Mouse (Mus musculus) hindbrain, postnatal 0 days (tissue): ENCODE data around the gene Fam168a. TPM values are rescaled to one million over a fixed set of nuclear protein-coding genes. Genes with fewer than 3 reads are reported as not detected.
"Not testable (repeated sequence)": the region's sequence is repeated elsewhere in the genome, so short reads cannot be mapped to it uniquely, and the experiment has no call there.

Experiments used
- ATAC-seq: fragments of 200-750 bp; cut with Nextera tagmentation; 2 replicates; pipeline ENCODE4 v1.8.0; 2017; ENCODE audit warnings: mild to moderate bottlenecking, moderate TSS enrichment, moderate library complexity
- DNase-seq: peaks from one replicate; pipeline ENCODE4 v3.0.0-alpha.2; 2015; ENCODE audit warnings: low spot score
- H3K27ac ChIP-seq: fragments of 300-500 bp; sonication (generic); 2 replicates; pipeline ENCODE4 v1.5.1; 2014; ENCODE audit warnings: mild to moderate bottlenecking
- H3K27me3 ChIP-seq: fragments of 300-500 bp; sonication (generic); 2 replicates; pipeline ENCODE4 v1.6.1; 2014; ENCODE audit warnings: low read length, mixed read lengths; ENCODE audit not compliant: insufficient read depth
- H3K36me3 ChIP-seq: fragments of 300-500 bp; sonication (generic); 2 replicates; pipeline ENCODE4 v1.6.1; 2014; ENCODE audit warnings: low read length, mixed read lengths; ENCODE audit not compliant: insufficient read depth
- H3K4me1 ChIP-seq: fragments of 300-500 bp; sonication (generic); 2 replicates; pipeline ENCODE4 v1.6.1; 2014; ENCODE audit warnings: antibody characterized with exemption, low read length, mixed read lengths; ENCODE audit not compliant: insufficient read depth
- H3K4me2 ChIP-seq: fragments of 300-500 bp; sonication (generic); 2 replicates; pipeline ENCODE4 v1.6.1; 2014; ENCODE audit warnings: low read depth, mild to moderate bottlenecking, low read length, moderate library complexity, mixed read lengths
- H3K4me3 ChIP-seq: fragments of 300-500 bp; sonication (generic); 2 replicates; pipeline ENCODE4 v1.5.1; 2014; ENCODE audit warnings: low read length
- H3K9ac ChIP-seq: fragments of 300-500 bp; sonication (generic); replicated peaks from 2 replicates; pipeline ENCODE4 v1.6.1; 2014; ENCODE audit warnings: mild to moderate bottlenecking, low read length, moderate library complexity, mixed read lengths
- H3K9me3 ChIP-seq: fragments of 300-500 bp; sonication (generic); 2 replicates; pipeline ENCODE4 v1.6.1; 2016; ENCODE audit warnings: low read length, mixed read lengths
- CTCF ChIP-seq: IDR thresholded peaks from 2 replicates; pipeline ENCODE4 v1.5.1; 2016; ENCODE audit warnings: antibody characterized with exemption, control low read depth, low read depth
- WGBS: fragments of 180-500 bp; shearing (Covaris S2); extraction: QIAGEN DNeasy Blood & Tissue Kit; methylation state at CpG from one replicate; pipeline ENCODE4 v1.1.7; 2014; 5-methylcytosine and 5-hydroxymethylcytosine counted together
- polyA plus RNA-seq: library from polyadenylated mRNA; unstranded; fragments of >200 nt; fragmentation: Nextera tagmentation; extraction: Ambion mirVana; gene quantifications from 2 replicates; pipeline ENCODE4 v1.2.1, GENCODE M21; 2015
- total RNA-seq: library from RNA; depleted of rRNA; stranded (reverse); fragments of >200 nt; gene quantifications from 2 replicates; pipeline ENCODE4 v1.2.3, GENCODE M21; 2014

The Fam168a gene
- total and polyA plus RNA-seq, 2 experiments from 2014 or later: 116 to 162 TPM

GRCm38 (mm10) chr7:100729778-100730177 lies 23.3 kb downstream of the Fam168a start:
- no peaks in the 10 kb centered on the region for H3K9me3 ChIP-seq
- no peak for ATAC-seq
- WGBS: 85% methylated on average over 2 of the region's 2 CpGs
- H3K4me1 ChIP-seq: peaks cover 7% of the 10 kb centered on the region; the same call in 1 of the 2 replicates
- DNase-seq: no peak
- TF ChIP-seq CTCF: no peak
- no peaks in the 10 kb centered on the region for H3K36me3 ChIP-seq
- no peak overlapping the region for H3K9ac ChIP-seq
- no peak overlapping the region for H3K27ac ChIP-seq
- no peak overlapping the region for H3K4me2 ChIP-seq
- no peak overlapping the region for H3K4me3 ChIP-seq
- no peaks in the 10 kb centered on the region for H3K27me3 ChIP-seq

GRCm38 (mm10) chr7:100732341-100733050 lies 26.1 kb downstream of the Fam168a start:
- no peak overlapping the region for H3K4me3 ChIP-seq
- H3K9ac ChIP-seq: no peak overlapping the region
- H3K4me1 ChIP-seq: peaks cover 7% of the 10 kb centered on the region; the same call in 1 of the 2 replicates
- no peaks in the 10 kb centered on the region for H3K36me3 ChIP-seq
- no peak for ATAC-seq
- WGBS: 66% methylated on average over 6 of the region's 6 CpGs
- no peak overlapping the region for H3K27ac ChIP-seq
- no peaks in the 10 kb centered on the region for H3K9me3 ChIP-seq
- H3K27me3 ChIP-seq: no peaks in the 10 kb centered on the region
- H3K4me2 ChIP-seq: no peak overlapping the region
- no peak for DNase-seq
- no peak for TF ChIP-seq CTCF

- DNase-seq: peak; percentile 53
- ATAC-seq: no peak
- Histone ChIP-seq H3K9ac (no peak overlapping the region), H3K4me3 (no peak overlapping the region), H3K36me3 (no peaks in the 10 kb centered on the region), H3K4me2 (no peak overlapping the region; the same call in 1 of the 2 replicates), H3K27me3 (no peaks in the 10 kb centered on the region), H3K4me1 (peaks cover 7% of the 10 kb centered on the region; the same call in 1 of the 2 replicates), H3K9me3 (no peaks in the 10 kb centered on the region), H3K27ac (0 out of 2 replicates have a peak overlapping the region, but pooled peaks have one; percentile 11)
- 45% methylated on average over 7 of the region's 7 CpGs for WGBS
- TF ChIP-seq CTCF: no peak
Observed at GRCm38 (mm10) chr7:100733051-100733813, 26.8 kb downstream of the Fam168a start.

DNA sequence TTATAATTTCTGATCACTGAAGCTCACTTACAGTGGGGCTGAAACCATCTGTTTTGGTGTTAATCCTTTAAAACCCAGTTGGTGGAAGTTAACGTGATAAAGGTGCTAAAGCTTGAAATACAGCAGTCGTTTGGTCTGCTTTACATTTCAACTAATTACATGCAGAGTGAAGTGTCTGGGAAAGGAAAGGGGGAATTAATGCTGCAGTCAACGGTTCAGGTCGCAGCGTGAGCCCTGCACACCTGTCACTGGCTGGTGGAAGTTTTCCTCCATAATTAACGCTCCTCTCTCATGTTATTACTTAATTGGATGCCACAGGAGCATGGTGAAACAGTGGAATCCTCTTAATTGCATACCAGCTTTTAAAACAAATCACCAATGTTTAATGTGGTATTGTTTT lies 27.8 kb downstream of the Fam168a start:
- Histone ChIP-seq H3K27me3 (no peaks in the 10 kb centered on the region), H3K9ac (no peak overlapping the region), H3K36me3 (no peaks in the 10 kb centered on the region), H3K4me1 (peaks cover 7% of the 10 kb centered on the region; the same call in 1 of the 2 replicates), H3K27ac (no peak overlapping the region), H3K9me3 (no peaks in the 10 kb centered on the region), H3K4me2 (no peak overlapping the region), H3K4me3 (no peak overlapping the region)
- ATAC-seq (no peak), DNase-seq (no peak)
- 35% methylated on average over 6 of the region's 6 CpGs for WGBS
- no peak for TF ChIP-seq CTCF

DNA sequence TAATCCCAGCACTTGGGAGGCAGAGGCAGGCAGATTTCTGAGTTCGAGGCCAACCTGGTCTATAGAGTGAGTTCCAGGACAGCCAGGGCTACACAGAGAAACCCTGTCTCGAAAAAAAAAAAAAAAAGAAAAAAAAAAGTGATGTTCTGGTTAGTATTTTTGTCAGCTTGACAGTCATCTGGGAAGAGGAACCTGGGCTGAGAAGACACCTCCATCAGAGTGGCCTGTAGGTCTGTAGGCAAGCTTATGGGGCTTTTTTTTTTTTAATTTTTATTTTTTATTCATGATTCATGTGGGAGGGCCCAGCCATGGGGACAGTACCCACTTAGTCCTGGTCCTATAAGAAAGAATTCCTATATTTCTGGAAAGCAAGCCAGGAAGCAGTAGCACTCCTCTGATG lies 28.5 kb downstream of the Fam168a start:
- not testable (repeated sequence) for ATAC-seq, H3K9ac ChIP-seq, H3K4me1 ChIP-seq, H3K4me3 ChIP-seq, H3K36me3 ChIP-seq, DNase-seq, H3K4me2 ChIP-seq, H3K27me3 ChIP-seq, H3K27ac ChIP-seq, H3K9me3 ChIP-seq
- WGBS: 80% methylated on average over 1 of the region's 2 CpGs

- H3K4me1 ChIP-seq: peaks cover 7% of the 10 kb centered on the region; the same call in 1 of the 2 replicates
- ATAC-seq: no peak
- no peak overlapping the region for H3K27ac ChIP-seq
- no peak for DNase-seq
- no peak overlapping the region for H3K4me3 ChIP-seq
- no peaks in the 10 kb centered on the region for H3K9me3 ChIP-seq
- no peak for TF ChIP-seq CTCF
- WGBS: 73% methylated on average over 3 of the region's 3 CpGs
- H3K27me3 ChIP-seq: no peaks in the 10 kb centered on the region
- H3K9ac ChIP-seq: no peak overlapping the region
- H3K36me3 ChIP-seq: no peaks in the 10 kb centered on the region
- H3K4me2 ChIP-seq: no peak overlapping the region
Observed at GRCm38 (mm10) chr7:100736131-100736530, 29.7 kb downstream of the Fam168a start.

- no peak overlapping the region for H3K4me2 ChIP-seq
- no peak for TF ChIP-seq CTCF
- H3K4me3 ChIP-seq: no peak overlapping the region
- 69% methylated on average over 2 of the region's 2 CpGs for WGBS
- no peak for DNase-seq
- H3K9ac ChIP-seq: no peak overlapping the region
- no peaks in the 10 kb centered on the region for H3K9me3 ChIP-seq
- no peaks in the 10 kb centered on the region for H3K4me1 ChIP-seq
- ATAC-seq: no peak
- H3K27me3 ChIP-seq: no peaks in the 10 kb centered on the region
- H3K27ac ChIP-seq: no peak overlapping the region
- H3K36me3 ChIP-seq: no peaks in the 10 kb centered on the region
Observed at GRCm38 (mm10) chr7:100744372-100744771, 37.9 kb downstream of the Fam168a start.
